Comparison of ENCODE assay signal across 20 mouse cellular contexts in genomic region chr9:33800250-33800649, GRCm38 (mm10).
"Had no signal": no experiment of that assay in that cellular context is flagged by ENCODE, and none has a peak within 500 bp of the region (broad histone marks: within the 10 kb centered on the region; RNA-seq: fewer than 3 reads in every experiment).

No protein-coding gene starts in this region.

- H3K9me3 ChIP-seq: kidney, embryonic 15.5 days; limb, embryonic 13.5 days; liver, embryonic 12.5 days; liver, embryonic 15.5 days; lung, embryonic 15.5 days; megakaryocyte, embryonic 14.5 days; midbrain, embryonic 12.5 days; neural tube, embryonic 12.5 days; neural tube, embryonic 15.5 days had no signal

- ATAC-seq: liver, embryonic 12.5 days had no signal

- H3K4me1 ChIP-seq: kidney, embryonic 15.5 days; liver, embryonic 12.5 days; liver, embryonic 15.5 days; lung, embryonic 15.5 days; megakaryocyte, embryonic 14.5 days; midbrain, embryonic 12.5 days; neural tube, embryonic 15.5 days had no signal

- H3K4me2 ChIP-seq: kidney, embryonic 15.5 days; limb, embryonic 13.5 days; liver, embryonic 12.5 days; liver, embryonic 15.5 days; lung, embryonic 15.5 days; midbrain, embryonic 12.5 days; neural tube, embryonic 12.5 days; neural tube, embryonic 15.5 days had no signal

- H3K36me3 ChIP-seq: kidney, embryonic 15.5 days; limb, embryonic 13.5 days; liver, embryonic 12.5 days; liver, embryonic 15.5 days; lung, embryonic 15.5 days; midbrain, embryonic 12.5 days; neural tube, embryonic 12.5 days; neural tube, embryonic 15.5 days had no signal

- H3K4me3 ChIP-seq: kidney, embryonic 15.5 days; left cerebral cortex, adult 2 months; limb, embryonic 13.5 days; liver, embryonic 12.5 days; liver, embryonic 15.5 days; lung, embryonic 15.5 days; megakaryocyte, embryonic 14.5 days; midbrain, embryonic 12.5 days; neural tube, embryonic 12.5 days; neural tube, embryonic 15.5 days had no signal

- H3K27ac ChIP-seq: kidney, embryonic 15.5 days; left cerebral cortex, adult 2 months; liver, embryonic 12.5 days; liver, embryonic 15.5 days; lung, embryonic 15.5 days; midbrain, embryonic 12.5 days; neural tube, embryonic 12.5 days; neural tube, embryonic 15.5 days had no signal

- H3K27me3 ChIP-seq: kidney, embryonic 15.5 days; limb, embryonic 13.5 days; liver, embryonic 12.5 days; liver, embryonic 15.5 days; lung, embryonic 15.5 days; megakaryocyte, embryonic 14.5 days; midbrain, embryonic 12.5 days; neural tube, embryonic 12.5 days; neural tube, embryonic 15.5 days had no signal

- H3K9ac ChIP-seq: kidney, embryonic 15.5 days; limb, embryonic 13.5 days; liver, embryonic 12.5 days; liver, embryonic 15.5 days; lung, embryonic 15.5 days; midbrain, embryonic 12.5 days; neural tube, embryonic 12.5 days; neural tube, embryonic 15.5 days had no signal

- DNase-seq: kidney, adult 8-10 months; kidney, postnatal 10 days; kidney, postnatal 36 days; layer of hippocampus, postnatal 36 days; liver; lung, adult 18-20 months; lung, postnatal 10 days; lung, postnatal 36 days; thymus, adult 18-20 months; thymus, postnatal 4 days had no signal
